Mouse (Mus musculus) cerebellum, adult 2 months (tissue): ENCODE data around the gene Mapk8.

Experiments
- CTCF ChIP-seq: fragments of 200-500 bp; IDR thresholded peaks from 2 replicates; pipeline ENCODE4 v1.5.1; 2011; ENCODE audit warnings: low read depth, mild to moderate bottlenecking, control low read depth, low read length, moderate library complexity, borderline replicate concordance; ENCODE audit not compliant: insufficient read depth
- POLR2A ChIP-seq: fragments of 200-500 bp; IDR thresholded peaks from 2 replicates; pipeline ENCODE4 v1.6.1; 2011; ENCODE audit warnings: low read length, control low read depth, borderline replicate concordance; ENCODE audit not compliant: insufficient read depth

- TF ChIP-seq CTCF (no peak), POLR2A (no peak)
Measured at GRCm38 (mm10) chr14:33363611-33364010, 83.3 kb downstream of the Mapk8 start.
